Mouse (Mus musculus): ENCODE data around the gene Aasdh.
A peak's percentile ranks its signal among the peaks of the same experiment; 100 is the strongest.

Aasdh gene

GRCm38 (mm10) chr5:76905405-76906154 is at the start of gene Aasdh:
Gene Aasdh, minus strand, starts transcription at chr5:76905514.
- DNase-seq (ENCODE audit: low spot score in 2 of 2) = peak; percentile 82 to 94

- no peak for DNase-seq (ENCODE audit: low spot score in 2 of 2)
Measured at GRCm38 (mm10) chr5:76954271-76954900, 49.1 kb upstream of the Aasdh start.

GRCm38 (mm10) chr5:76953794-76954193 is 48.5 kb upstream of the Aasdh start:
- no peak for DNase-seq (ENCODE audit: low spot score in 2 of 2)

- DNase-seq (ENCODE audit: low spot score in 2 of 2) = no peak
Measured at GRCm38 (mm10) chr5:76952112-76953040, 47.1 kb upstream of the Aasdh start.

- peak; percentile 93 to 97 for DNase-seq (ENCODE audit: low spot score in 2 of 2)
Measured at GRCm38 (mm10) chr5:76951106-76952027, 46.1 kb upstream of the Aasdh start, which contains the start of the genes Paics and Ppat. Gene Paics, plus strand, starts transcription at chr5:76951307. Gene Ppat, minus strand, starts transcription at chr5:76951578.

GRCm38 (mm10) chr5:76950343-76951105 is 45.2 kb upstream of the Aasdh start:
- no peak for DNase-seq (ENCODE audit: low spot score in 2 of 2)

- no peak for DNase-seq (ENCODE audit: low spot score in 2 of 2)
Measured at GRCm38 (mm10) chr5:76947758-76948157, 42.4 kb upstream of the Aasdh start.

- no peak for DNase-seq (ENCODE audit: low spot score in 2 of 2)
Measured at GRCm38 (mm10) chr5:76947142-76947541, 41.8 kb upstream of the Aasdh start.

- no peak for DNase-seq (ENCODE audit: low spot score in 2 of 2)
Measured at GRCm38 (mm10) chr5:76945678-76946033, 40.3 kb upstream of the Aasdh start.

- no peak for DNase-seq (ENCODE audit: low spot score in 2 of 2)
Measured at GRCm38 (mm10) chr5:76944965-76945677, 39.8 kb upstream of the Aasdh start.

- DNase-seq (ENCODE audit: low spot score in 2 of 2) = no peak
Measured at GRCm38 (mm10) chr5:76942505-76942904, 37.2 kb upstream of the Aasdh start.

- no peak for DNase-seq (ENCODE audit: low spot score in 2 of 2)
Measured at GRCm38 (mm10) chr5:76941975-76942374, 36.7 kb upstream of the Aasdh start.

- no peak for DNase-seq (ENCODE audit: low spot score in 2 of 2)
Measured at GRCm38 (mm10) chr5:76939717-76940116, 34.4 kb upstream of the Aasdh start.

GRCm38 (mm10) chr5:76929180-76929877 is 24.0 kb upstream of the Aasdh start:
- no peak for DNase-seq (ENCODE audit: low spot score in 2 of 2)

GRCm38 (mm10) chr5:76928124-76928832 is 23.0 kb upstream of the Aasdh start:
- DNase-seq (ENCODE audit: low spot score in 2 of 2) = peak in 1 of 2 experiments; percentile 28

- DNase-seq (ENCODE audit: low spot score in 2 of 2) = no peak
Measured at GRCm38 (mm10) chr5:76924296-76924695, 19.0 kb upstream of the Aasdh start.

- DNase-seq (ENCODE audit: low spot score in 2 of 2) = peak in 1 of 2 experiments; percentile 55
Measured at GRCm38 (mm10) chr5:76923428-76923827, 18.1 kb upstream of the Aasdh start.

GRCm38 (mm10) chr5:76922833-76923232 is 17.5 kb upstream of the Aasdh start:
- DNase-seq (ENCODE audit: low spot score in 2 of 2) = no peak

All from left cerebral cortex, adult 9 months (tissue).